Mouse (Mus musculus) neural tube, embryonic 11.5 days (tissue): ENCODE data around the gene Creb3l2. TPM values are rescaled to one million over a fixed set of nuclear protein-coding genes. Genes with fewer than 3 reads are reported as not detected.
"Not testable (repeated sequence)": the region's sequence is repeated elsewhere in the genome, so short reads cannot be mapped to it uniquely, and the experiment has no call there.

Experiments used
- ATAC-seq: fragments of 200-750 bp; cut with Nextera tagmentation; 2 replicates; pipeline ENCODE4 v1.8.0; 2017; ENCODE audit warnings: moderate number of reproducible peaks, mild to moderate bottlenecking, moderate TSS enrichment, moderate library complexity; ENCODE audit not compliant: insufficient read depth, low FRiP score, low TSS enrichment
- DNase-seq: peaks from one replicate; pipeline ENCODE4 v3.0.0-alpha.2; 2015; ENCODE audit warnings: low spot score
- H3K27ac ChIP-seq: fragments of 300-500 bp; sonication (generic); 2 replicates; pipeline ENCODE4 v1.5.1; 2014; ENCODE audit warnings: low read depth, mild to moderate bottlenecking, low read length
- H3K27me3 ChIP-seq: fragments of 300-500 bp; sonication (generic); 2 replicates; pipeline ENCODE4 v1.6.1; 2014; ENCODE audit warnings: mild to moderate bottlenecking, low read length, mixed read lengths; ENCODE audit not compliant: control insufficient read depth, insufficient read depth
- H3K36me3 ChIP-seq: fragments of 300-500 bp; sonication (generic); 2 replicates; pipeline ENCODE4 v1.6.1; 2014; ENCODE audit warnings: mild to moderate bottlenecking, low read length, moderate library complexity, mixed read lengths; ENCODE audit not compliant: control insufficient read depth, insufficient read depth
- H3K4me1 ChIP-seq: fragments of 300-500 bp; sonication (generic); 2 replicates; pipeline ENCODE4 v1.6.1; 2014; ENCODE audit warnings: low read length, mixed read lengths; ENCODE audit not compliant: control insufficient read depth, insufficient read depth
- H3K4me2 ChIP-seq: fragments of 300-500 bp; sonication (generic); 2 replicates; pipeline ENCODE4 v1.6.1; 2014; ENCODE audit warnings: low read depth, mild to moderate bottlenecking, moderate library complexity
- H3K4me3 ChIP-seq: fragments of 300-500 bp; sonication (generic); 2 replicates; pipeline ENCODE4 v1.5.1; 2014; ENCODE audit warnings: low read depth, low read length
- H3K9ac ChIP-seq: fragments of 300-500 bp; sonication (generic); 2 replicates; pipeline ENCODE4 v1.6.1; 2014; ENCODE audit warnings: mild to moderate bottlenecking, low read length
- H3K9me3 ChIP-seq: fragments of 300-500 bp; sonication (generic); 2 replicates; pipeline ENCODE4 v1.6.1; 2016; ENCODE audit warnings: low read length; ENCODE audit not compliant: control insufficient read depth
- whole genome bisulfite sequencing: fragments of 180-500 bp; shearing (Covaris S2); extraction: QIAGEN DNeasy Blood & Tissue Kit; methylation state at CpG from one replicate; pipeline ENCODE4 v1.1.7; 2014; 5-methylcytosine and 5-hydroxymethylcytosine counted together
- polyA plus RNA-seq: library from polyadenylated mRNA; unstranded; fragments of >200 nt; fragmentation: Nextera tagmentation; extraction: Ambion mirVana; gene quantifications from 2 replicates; pipeline ENCODE4 v1.2.1, GENCODE M21; 2014

Creb3l2 gene
- polyA plus RNA-seq, 1 experiment from 2014 or later = 14.5 TPM

GRCm38 (mm10) chr6:37385602-37386285 lies 56.2 kb downstream of the Creb3l2 start:
- Histone ChIP-seq H3K9me3 (no peaks in the 10 kb centered on the region), H3K27ac (no peak overlapping the region), H3K4me3 (no peak overlapping the region), H3K36me3 (no peaks in the 10 kb centered on the region), H3K4me2 (no peak overlapping the region), H3K4me1 (no peaks in the 10 kb centered on the region), H3K9ac (no peak overlapping the region), H3K27me3 (no peaks in the 10 kb centered on the region)
- ATAC-seq = no peak
- DNase-seq = no peak
- 89% methylated on average over 2 of the region's 2 CpGs for WGBS

GRCm38 (mm10) chr6:37382761-37383160 lies 59.2 kb downstream of the Creb3l2 start:
- 90% methylated on average over 6 of the region's 6 CpGs for WGBS
- Histone ChIP-seq H3K9me3 (no peaks in the 10 kb centered on the region), H3K4me1 (no peaks in the 10 kb centered on the region), H3K27ac (no peak overlapping the region), H3K27me3 (no peaks in the 10 kb centered on the region), H3K36me3 (no peaks in the 10 kb centered on the region), H3K9ac (no peak overlapping the region), H3K4me2 (no peak overlapping the region), H3K4me3 (no peak overlapping the region)
- ATAC-seq (no peak), DNase-seq (no peak)

- H3K4me3 ChIP-seq = no peak overlapping the region
- no peak overlapping the region for H3K4me2 ChIP-seq
- H3K36me3 ChIP-seq = no peaks in the 10 kb centered on the region
- no peak overlapping the region for H3K9ac ChIP-seq
- no peak for ATAC-seq
- H3K4me1 ChIP-seq = no peaks in the 10 kb centered on the region
- DNase-seq = no peak
- no peaks in the 10 kb centered on the region for H3K9me3 ChIP-seq
- WGBS = 77% methylated on average over 12 of the region's 12 CpGs
- H3K27ac ChIP-seq = no peak overlapping the region
- no peaks in the 10 kb centered on the region for H3K27me3 ChIP-seq
Observed at GRCm38 (mm10) chr6:37377836-37378580, 63.9 kb downstream of the Creb3l2 start.

GRCm38 (mm10) chr6:37377387-37377786 lies 64.6 kb downstream of the Creb3l2 start:
- WGBS = 89% methylated on average over 3 of the region's 3 CpGs

GRCm38 (mm10) chr6:37375452-37375851 lies 66.5 kb downstream of the Creb3l2 start:
- no peak overlapping the region for H3K4me2 ChIP-seq
- WGBS = 69% methylated on average over 10 of the region's 10 CpGs
- no peaks in the 10 kb centered on the region for H3K4me1 ChIP-seq
- H3K36me3 ChIP-seq = no peaks in the 10 kb centered on the region
- DNase-seq = no peak
- no peak overlapping the region for H3K27ac ChIP-seq
- no peaks in the 10 kb centered on the region for H3K9me3 ChIP-seq
- H3K9ac ChIP-seq = no peak overlapping the region
- H3K4me3 ChIP-seq = no peak overlapping the region
- H3K27me3 ChIP-seq = no peaks in the 10 kb centered on the region
- no peak for ATAC-seq

More at GRCm38 (mm10) chr6:37377387-37377786, 64.6 kb downstream of the Creb3l2 start:
- H3K4me3 ChIP-seq, H3K4me1 ChIP-seq, DNase-seq, H3K4me2 ChIP-seq, H3K9ac ChIP-seq, H3K36me3 ChIP-seq, H3K27me3 ChIP-seq, H3K9me3 ChIP-seq, H3K27ac ChIP-seq, ATAC-seq: not testable (repeated sequence)

- ATAC-seq (no peak), DNase-seq (no peak)
- no peak overlapping the region for H3K27ac ChIP-seq
- no peak overlapping the region for H3K4me2 ChIP-seq
- H3K27me3 ChIP-seq = no peaks in the 10 kb centered on the region
- H3K36me3 ChIP-seq = no peaks in the 10 kb centered on the region
- no peaks in the 10 kb centered on the region for H3K4me1 ChIP-seq
- H3K4me3 ChIP-seq = no peak overlapping the region
- 78% methylated on average over 7 of the region's 7 CpGs for WGBS
- H3K9me3 ChIP-seq = no peaks in the 10 kb centered on the region
- no peak overlapping the region for H3K9ac ChIP-seq
Observed at GRCm38 (mm10) chr6:37371341-37371740, 70.6 kb downstream of the Creb3l2 start.

- no peak overlapping the region for H3K27ac ChIP-seq
- H3K9me3 ChIP-seq = no peaks in the 10 kb centered on the region
- H3K27me3 ChIP-seq = no peaks in the 10 kb centered on the region
- no peaks in the 10 kb centered on the region for H3K36me3 ChIP-seq
- no peak overlapping the region for H3K4me3 ChIP-seq
- 88% methylated on average over 12 of the region's 12 CpGs for WGBS
- no peaks in the 10 kb centered on the region for H3K4me1 ChIP-seq
- ATAC-seq (no peak), DNase-seq (no peak)
- H3K4me2 ChIP-seq = no peak overlapping the region
- no peak overlapping the region for H3K9ac ChIP-seq
Observed at GRCm38 (mm10) chr6:37370566-37370965, 71.4 kb downstream of the Creb3l2 start.

GRCm38 (mm10) chr6:37369750-37370149 lies 72.2 kb downstream of the Creb3l2 start:
- Histone ChIP-seq H3K9ac (no peak overlapping the region), H3K4me3 (no peak overlapping the region), H3K4me2 (no peak overlapping the region), H3K36me3 (no peaks in the 10 kb centered on the region), H3K27ac (no peak overlapping the region), H3K27me3 (no peaks in the 10 kb centered on the region), H3K4me1 (no peaks in the 10 kb centered on the region), H3K9me3 (no peaks in the 10 kb centered on the region)
- ATAC-seq (no peak), DNase-seq (no peak)
- 84% methylated on average over 6 of the region's 6 CpGs for WGBS

- H3K36me3 ChIP-seq = no peaks in the 10 kb centered on the region
- no peak overlapping the region for H3K9ac ChIP-seq
- H3K4me1 ChIP-seq = no peaks in the 10 kb centered on the region
- H3K9me3 ChIP-seq = no peaks in the 10 kb centered on the region
- H3K27me3 ChIP-seq = no peaks in the 10 kb centered on the region
- ATAC-seq (no peak), DNase-seq (no peak)
- H3K27ac ChIP-seq = no peak overlapping the region
- no peak overlapping the region for H3K4me2 ChIP-seq
- H3K4me3 ChIP-seq = no peak overlapping the region
- 89% methylated on average over 13 of the region's 13 CpGs for WGBS
Observed at GRCm38 (mm10) chr6:37368281-37368680, 73.7 kb downstream of the Creb3l2 start.
